In genomic region chr6:118754439-118754838, GRCm38 (mm10) we compare ENCODE assay signal across 12 mouse cellular contexts.
A peak's percentile ranks its signal among the peaks of the same experiment; 100 is the strongest.
DNase-seq lines count a peak whose midpoint lies in the region; ATAC-seq lines count a peak whose summit lies in the region.
"Had no signal": no experiment of that assay in that cellular context is flagged by ENCODE, and none has a peak within 500 bp of the region (broad histone marks: within the 10 kb centered on the region; RNA-seq: fewer than 3 reads in every experiment).

No protein-coding gene starts in this region.

- DNase-seq in gastrocnemius, postnatal 10 days = peak; percentile 20
- DNase-seq in gastrocnemius, adult 18-20 months (ENCODE audit: low spot score) = no peak
- peak; percentile 65 for DNase-seq in right cerebral cortex, adult 18-20 months
- DNase-seq in right cerebral cortex, postnatal 4 days = no peak
- peak; percentile 58 for DNase-seq in telencephalon, adult 2 months (ENCODE audit: low read depth, low spot score)
- no peak for DNase-seq in natural killer cell, adult 2 months (ENCODE audit: low spot score in 2 of 2)
- DNase-seq in kidney, adult 9 months = no peak
- DNase-seq: adrenal gland, adult 8-10 months had no signal

- H3K27me3 ChIP-seq in heart, embryonic 15.5 days = no peaks in the 10 kb centered on the region
- H3K27me3 ChIP-seq: embryonic facial prominence, embryonic 13.5 days; stomach, embryonic 15.5 days had no signal

- H3K4me3 ChIP-seq in heart, embryonic 15.5 days = no peak overlapping the region
- H3K4me3 ChIP-seq: embryonic facial prominence, embryonic 13.5 days; hindbrain, embryonic 10.5 days; stomach, embryonic 15.5 days had no signal

- peak overlapping the region; percentile 5; the same call in 1 of the 2 replicates for H3K27ac ChIP-seq in heart, embryonic 15.5 days
- H3K27ac ChIP-seq: embryonic facial prominence, embryonic 13.5 days; hindbrain, embryonic 10.5 days; stomach, embryonic 15.5 days had no signal

- H3K4me2 ChIP-seq in heart, embryonic 15.5 days = no peak overlapping the region
- H3K4me2 ChIP-seq: embryonic facial prominence, embryonic 13.5 days; stomach, embryonic 15.5 days had no signal

- 52% methylated on average over 3 of the region's 3 CpGs for WGBS in heart, embryonic 15.5 days

- no peaks in the 10 kb centered on the region for H3K9me3 ChIP-seq in heart, embryonic 15.5 days (replicated peaks)
- H3K9me3 ChIP-seq: embryonic facial prominence, embryonic 13.5 days; hindbrain, embryonic 10.5 days; stomach, embryonic 15.5 days had no signal

- ATAC-seq in heart, embryonic 15.5 days (replicated peaks; ENCODE audit: insufficient number of reproducible peaks, insufficient read depth, low FRiP score, low read depth) = no peak

- no peak overlapping the region for H3K9ac ChIP-seq in heart, embryonic 15.5 days
- H3K9ac ChIP-seq: embryonic facial prominence, embryonic 13.5 days; stomach, embryonic 15.5 days had no signal

- H3K36me3 ChIP-seq in heart, embryonic 15.5 days = peaks cover 24% of the 10 kb centered on the region
- H3K36me3 ChIP-seq: hindbrain, embryonic 10.5 days; stomach, embryonic 15.5 days had no signal

- H3K4me1 ChIP-seq in heart, embryonic 15.5 days (replicated peaks) = peaks cover 39% of the 10 kb centered on the region
- H3K4me1 ChIP-seq: embryonic facial prominence, embryonic 13.5 days; stomach, embryonic 15.5 days had no signal

Comparison
In these comparisons a context has a peak if more than half of its experiments do, and no peak if none do; other contexts are left out.
1. DNase-seq: peak in gastrocnemius, postnatal 10 days (single experiment), right cerebral cortex, adult 18-20 months (single experiment) and telencephalon, adult 2 months (single experiment); none in gastrocnemius, adult 18-20 months (single experiment), right cerebral cortex, postnatal 4 days (single experiment), natural killer cell, adult 2 months (0 of 2) and kidney, adult 9 months (single experiment).